Mouse (Mus musculus): ENCODE results near the gene Plppr3. TPM values are rescaled to one million over a fixed set of nuclear protein-coding genes. Genes with fewer than 3 reads are reported as not detected.

The Plppr3 gene
- 10 to 100 TPM; 68.3 to 71.2 TPM for total RNA-seq (2021)
- long read RNA-seq, experiment 1, transcript Plppr3-201 (7 exons, 2,766 nt): major isoform, 26 of 48 reads
- long read RNA-seq, experiment 1, partial matches to known transcripts: 10 of 48 reads
- long read RNA-seq, experiment 1, other reads (novel, unspliced or antisense): 11 of 48 reads
- long read RNA-seq, experiment 2, transcript Plppr3-201 (7 exons, 2,766 nt): major isoform, 30 of 59 reads
- long read RNA-seq, experiment 2, partial matches to known transcripts: 14 of 59 reads
- long read RNA-seq, experiment 2, other reads (novel, unspliced or antisense): 11 of 59 reads

DNA sequence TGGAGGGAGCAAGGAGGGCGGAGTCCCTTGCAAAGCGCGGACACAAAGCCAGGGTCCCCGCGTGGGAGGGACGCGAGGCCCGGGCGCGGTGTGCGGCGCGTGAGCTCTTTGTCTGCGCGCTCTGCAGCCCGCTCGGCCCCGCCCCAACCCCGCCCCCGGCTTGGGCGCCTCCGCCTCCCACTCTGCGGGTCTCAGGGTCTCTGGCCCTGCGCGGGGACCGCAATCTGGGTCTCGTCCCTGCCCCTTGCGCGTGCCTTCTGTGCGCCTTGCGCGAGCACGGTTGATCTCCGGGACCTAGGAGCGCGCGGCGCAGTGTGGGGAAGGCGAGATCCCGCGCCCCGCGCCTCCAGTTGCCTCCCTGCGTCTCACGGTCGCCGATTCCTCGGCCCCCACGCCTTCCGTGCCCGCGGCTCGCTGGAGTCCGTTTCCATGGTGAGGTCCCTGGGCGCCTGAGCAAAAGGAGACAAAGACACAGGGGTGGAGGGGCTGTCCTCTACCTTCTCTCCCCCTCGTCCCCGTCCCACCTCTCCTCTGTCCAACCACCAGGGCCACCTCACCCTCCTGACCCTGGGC, at the start of gene Plppr3, which contains the start of gene Prtn3:
Plppr3 (minus strand) TSS at position 345 of the 573 bp plus-strand sequence.
Prtn3 (plus strand) TSS at position 187 of the 573 bp plus-strand sequence.
- peak; percentile 49 to 56 for DNase-seq (ENCODE audit: low spot score in 2 of 2)
- intact Hi-C loops (cut with DNase I): no loop called here

DNA sequence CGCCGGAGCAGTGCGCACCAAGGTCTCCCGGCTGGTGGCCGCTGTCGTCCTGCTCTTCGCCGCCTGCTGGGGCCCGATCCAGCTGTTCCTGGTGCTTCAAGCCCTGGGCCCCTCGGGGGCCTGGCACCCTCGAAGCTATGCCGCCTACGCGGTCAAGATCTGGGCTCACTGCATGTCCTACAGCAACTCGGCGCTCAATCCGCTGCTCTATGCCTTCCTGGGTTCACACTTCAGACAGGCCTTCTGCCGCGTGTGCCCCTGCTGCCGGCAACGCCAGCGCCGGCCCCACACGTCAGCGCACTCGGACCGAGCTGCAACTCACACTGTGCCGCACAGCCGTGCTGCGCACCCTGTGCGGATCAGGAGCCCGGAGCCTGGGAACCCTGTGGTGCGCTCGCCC, 47.1 kb upstream of the Plppr3 start:
- intact Hi-C loops (cut with DNase I): no loop called here
- no peak for DNase-seq (ENCODE audit: low spot score in 2 of 2)

DNA sequence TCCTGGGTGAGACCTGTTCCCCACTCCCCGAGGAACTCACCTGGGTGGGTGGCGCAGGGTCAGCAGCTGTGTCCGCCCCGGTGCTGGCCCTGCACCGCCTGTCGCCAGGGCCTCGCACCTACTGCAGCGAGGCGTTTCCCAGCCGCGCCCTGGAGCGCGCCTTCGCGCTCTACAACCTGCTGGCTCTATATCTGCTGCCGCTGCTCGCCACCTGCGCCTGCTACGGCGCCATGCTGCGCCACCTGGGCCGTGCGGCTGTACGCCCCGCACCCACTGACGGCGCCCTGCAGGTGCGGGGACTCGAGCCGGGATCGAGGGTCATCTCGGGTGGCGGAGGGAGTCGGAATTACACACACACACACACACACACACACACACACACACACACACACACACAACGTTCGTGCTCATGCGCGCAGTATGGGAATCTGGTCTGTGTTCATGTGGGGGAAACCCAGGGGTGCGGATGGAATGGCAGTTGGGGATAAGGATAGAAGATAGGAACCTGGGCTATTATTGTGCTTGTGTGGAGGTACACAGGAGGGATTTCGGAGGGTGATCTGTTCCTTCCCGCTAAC, 46.6 kb upstream of the Plppr3 start, which contains the start of gene R3hdm4:
R3hdm4 (minus strand) TSS at position 251 of the 578 bp plus-strand sequence.
- no peak for DNase-seq (ENCODE audit: low spot score in 2 of 2)
- intact Hi-C loops (cut with DNase I): no loop called here

DNA sequence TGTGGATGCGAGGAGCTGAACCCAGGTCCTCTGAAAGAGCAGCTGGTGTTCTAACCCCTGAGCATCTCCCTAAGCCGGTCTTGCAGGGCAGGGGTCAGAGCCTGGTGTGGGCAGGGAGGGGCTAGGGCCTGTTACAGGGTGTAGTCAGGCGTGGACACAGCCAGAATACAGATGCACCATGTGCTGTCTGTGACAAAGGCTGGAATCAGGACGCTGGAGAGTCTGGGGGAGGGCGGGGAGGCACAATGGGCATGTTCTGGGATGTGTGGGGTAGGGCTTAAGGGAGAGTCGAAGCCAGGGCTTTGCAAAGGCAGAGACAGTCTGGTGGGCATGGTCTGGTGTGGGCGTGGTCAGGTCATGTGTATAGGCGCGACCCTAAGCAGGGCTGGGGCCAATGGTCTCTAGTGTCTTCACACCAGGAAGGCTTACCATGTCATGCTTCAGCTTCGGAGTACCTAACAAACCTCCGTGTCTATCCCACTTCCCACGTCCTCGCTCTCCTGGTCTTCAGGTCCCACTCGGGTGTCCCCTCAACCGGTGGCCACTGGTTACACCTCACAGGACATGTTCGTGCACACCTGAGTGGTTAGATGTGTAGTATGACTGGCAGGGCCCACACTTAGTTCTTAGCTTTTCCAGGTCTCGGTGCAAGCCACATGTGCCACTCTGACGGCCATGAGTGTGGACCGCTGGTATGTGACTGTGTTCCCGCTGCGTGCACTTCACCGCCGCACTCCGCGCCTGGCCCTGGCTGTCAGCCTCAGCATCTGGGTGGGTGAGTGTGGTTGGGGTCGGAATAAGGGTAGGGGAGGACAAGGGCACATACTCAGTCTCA, 45.8 kb upstream of the Plppr3 start:
- DNase-seq (ENCODE audit: low spot score in 2 of 2): no peak
- intact Hi-C loops (cut with DNase I): no loop called here

DNA sequence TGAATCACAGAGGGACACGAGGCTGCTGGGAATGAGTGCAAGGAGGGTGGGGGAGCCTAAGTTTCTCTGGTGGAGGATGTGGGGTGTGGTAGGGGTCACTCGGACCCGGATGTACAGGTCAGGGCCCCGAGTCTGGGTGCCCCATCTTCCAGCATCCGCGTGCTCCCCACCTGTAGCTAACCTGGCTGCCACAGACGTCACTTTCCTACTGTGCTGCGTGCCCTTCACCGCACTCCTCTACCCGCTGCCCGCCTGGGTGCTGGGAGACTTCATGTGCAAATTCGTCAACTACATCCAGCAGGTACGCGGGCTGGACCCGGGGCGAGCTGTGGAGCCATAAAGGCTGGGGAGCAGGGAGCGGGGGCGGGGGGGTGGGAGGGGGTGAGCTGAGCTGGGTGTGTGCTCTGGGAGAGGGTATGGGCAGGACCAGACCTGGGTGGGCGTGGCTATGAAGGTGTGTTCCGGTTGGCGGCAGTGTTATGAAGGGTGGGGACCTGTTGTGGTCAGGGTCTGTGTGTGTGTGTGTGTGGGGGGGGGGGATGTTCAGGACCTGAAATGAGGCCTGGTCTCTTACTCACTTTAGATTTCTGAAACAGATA, 44.9 kb upstream of the Plppr3 start:
- intact Hi-C loops (cut with DNase I): no loop called here
- DNase-seq (ENCODE audit: low spot score in 2 of 2): no peak

DNA sequence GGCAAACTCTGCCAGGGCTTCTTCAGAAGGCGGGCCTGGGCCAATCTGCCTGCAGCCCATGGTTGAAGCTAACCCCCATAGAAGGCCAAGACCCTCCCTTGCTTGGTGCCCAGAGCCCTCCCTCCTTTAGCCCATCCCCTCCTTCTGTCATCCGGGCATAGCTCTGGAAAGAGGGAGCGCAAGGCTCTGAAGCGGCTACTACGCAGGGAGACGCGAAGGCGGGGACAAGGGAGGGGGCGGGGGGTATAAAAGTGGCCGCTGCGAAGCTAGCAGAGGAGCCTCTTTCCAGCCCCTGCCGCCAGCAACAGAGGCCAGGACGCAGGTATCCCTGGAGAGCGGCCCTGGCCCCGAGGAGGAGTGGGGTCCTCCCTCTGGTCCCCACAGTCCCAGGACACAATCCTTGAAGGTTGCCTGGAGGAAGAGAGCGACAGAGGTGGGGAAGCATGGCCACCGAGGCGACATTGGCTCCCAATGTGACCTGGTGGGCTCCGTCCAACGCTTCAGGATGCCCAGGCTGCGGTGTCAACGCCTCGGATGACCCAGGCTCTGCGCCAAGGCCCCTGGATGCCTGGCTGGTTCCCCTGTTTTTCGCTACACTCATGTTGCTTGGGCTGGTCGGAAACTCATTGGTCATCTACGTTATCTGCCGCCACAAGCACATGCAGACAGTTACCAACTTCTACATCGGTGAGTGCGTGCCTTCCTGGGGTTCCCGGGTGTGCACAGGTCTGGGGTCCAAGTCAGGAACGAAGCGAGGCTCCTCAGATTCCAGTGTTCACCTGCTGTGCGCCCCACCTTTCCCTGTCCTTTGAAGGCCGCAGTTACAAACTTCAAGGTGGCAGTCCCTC, 44.0 kb upstream of the Plppr3 start:
- intact Hi-C loops (cut with DNase I): no loop called here
- no peak for DNase-seq (ENCODE audit: low spot score in 2 of 2)

DNA sequence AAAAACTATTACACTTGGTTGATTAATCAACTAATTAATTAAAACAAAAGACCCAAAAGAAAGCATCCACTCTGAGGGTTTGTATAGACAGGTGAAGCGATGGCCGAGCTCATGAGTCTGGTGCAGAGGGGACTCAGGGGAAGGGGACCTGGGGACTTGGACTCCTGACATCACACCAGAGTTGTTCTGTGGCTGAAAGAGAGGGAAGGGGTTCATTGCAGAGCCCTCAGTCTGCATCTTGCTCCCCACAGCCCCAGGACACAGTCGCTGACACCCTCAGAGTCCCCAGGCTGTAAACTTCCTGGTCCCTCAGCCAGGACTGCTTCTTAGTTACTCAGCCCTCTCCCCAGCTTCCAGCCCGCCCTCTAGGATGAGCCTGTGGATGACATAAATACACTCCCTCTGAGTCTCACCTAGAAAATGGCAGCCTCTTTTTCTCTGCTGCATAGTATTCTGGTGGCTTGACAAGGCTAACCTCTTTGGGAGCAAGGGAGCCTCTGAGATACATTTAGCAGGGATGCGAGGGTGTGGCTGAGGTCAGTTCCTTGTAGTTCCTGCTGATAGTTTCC, 43.2 kb upstream of the Plppr3 start:
- no peak for DNase-seq (ENCODE audit: low spot score in 2 of 2)
- intact Hi-C loops (cut with DNase I): no loop called here

DNA sequence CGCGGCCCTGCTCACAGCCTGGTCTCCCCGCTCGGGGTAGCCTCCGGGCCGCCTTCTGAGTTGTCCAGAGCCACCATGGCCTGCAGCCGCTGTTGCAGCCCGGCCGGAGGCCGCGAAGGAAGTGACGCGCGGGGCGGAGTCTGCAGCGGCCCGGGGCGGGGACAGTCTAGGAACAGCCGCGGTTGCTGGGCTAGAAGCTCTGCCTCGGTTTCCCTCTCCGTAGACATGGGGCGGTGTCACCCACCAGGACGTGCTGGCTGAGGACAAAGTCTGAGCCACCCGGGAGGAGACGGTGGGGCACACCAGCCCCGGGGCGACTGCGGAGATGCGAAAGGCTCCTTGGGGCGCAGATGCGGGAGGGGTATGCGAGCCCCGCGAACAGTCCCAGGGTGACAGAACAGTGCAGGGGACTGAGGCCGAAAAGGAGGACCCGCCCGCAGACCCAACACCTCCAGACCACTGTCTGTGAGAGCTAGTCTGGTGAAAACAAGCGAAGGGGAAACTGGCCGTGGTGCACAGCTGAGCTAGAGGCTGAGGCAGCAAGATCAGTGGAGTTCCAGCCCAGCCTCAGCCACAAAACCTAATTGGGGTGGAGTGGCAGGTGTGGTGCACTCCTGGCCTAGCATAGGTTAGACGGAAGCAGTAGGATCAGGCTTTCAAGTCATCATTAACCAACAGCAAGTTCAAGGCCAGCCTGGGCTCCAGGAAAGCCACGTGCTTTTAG, 42.5 kb upstream of the Plppr3 start, which contains the start of gene Kiss1r:
Kiss1r (plus strand) TSS at position 164 of the 724 bp plus-strand sequence.
- DNase-seq (ENCODE audit: low spot score in 2 of 2): peak; percentile 64 to 84
- intact Hi-C loops (cut with DNase I): no loop called here

DNA sequence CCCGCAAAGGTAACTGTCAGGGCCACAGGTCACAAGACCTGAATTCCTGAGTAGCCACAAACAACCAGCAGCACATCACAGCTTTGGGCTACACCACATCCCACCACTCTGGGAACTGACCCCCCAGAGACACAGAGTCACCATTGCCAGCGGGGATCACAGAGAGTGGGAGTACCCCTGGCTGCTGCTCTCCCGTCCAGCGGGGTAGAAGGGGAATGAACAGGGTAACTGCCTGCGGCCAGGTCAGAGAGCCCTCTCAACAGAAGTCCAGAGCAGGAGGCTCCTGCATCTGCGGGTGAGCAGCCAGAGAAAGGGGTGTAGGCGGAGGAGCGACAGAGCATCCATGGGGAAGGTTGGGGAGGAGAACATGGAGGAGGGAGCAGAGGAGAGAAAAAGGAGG, 41.6 kb upstream of the Plppr3 start:
- peak in 1 of 2 experiments; percentile 36 for DNase-seq (ENCODE audit: low spot score in 2 of 2)
- intact Hi-C loops (cut with DNase I): no loop called here

DNA sequence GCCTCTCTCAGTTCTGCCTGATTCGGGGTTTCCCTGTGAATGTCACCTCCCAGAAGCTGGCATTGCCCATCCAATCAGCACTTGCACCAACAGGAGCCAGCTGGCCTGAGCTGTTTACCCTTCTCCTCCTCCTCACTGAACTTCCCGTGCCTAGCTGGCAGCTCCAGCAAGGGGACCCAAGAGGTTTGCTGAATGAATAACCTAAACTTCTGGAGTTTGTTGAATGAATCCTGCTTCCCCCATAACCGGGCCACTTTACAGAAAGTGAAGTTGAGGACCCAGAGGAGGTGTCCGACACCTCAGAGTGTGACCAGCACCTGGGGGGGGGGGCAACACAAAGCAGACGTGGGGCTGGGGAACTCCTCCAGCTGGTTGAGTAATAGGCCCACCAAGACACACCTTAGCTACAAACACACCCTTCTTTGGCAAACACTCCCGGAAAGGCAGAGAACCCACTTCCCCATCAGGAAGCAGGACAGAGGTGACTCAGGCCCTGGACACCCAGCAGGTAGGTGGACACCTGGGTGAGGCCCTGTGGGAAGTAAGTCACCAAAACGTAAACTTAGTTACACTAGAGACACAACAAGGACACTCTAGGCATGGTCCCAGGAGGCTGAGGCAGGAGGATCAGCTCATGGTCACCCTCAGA, 40.6 kb upstream of the Plppr3 start:
- intact Hi-C loops (cut with DNase I): no loop called here
- no peak for DNase-seq (ENCODE audit: low spot score in 2 of 2)

DNA sequence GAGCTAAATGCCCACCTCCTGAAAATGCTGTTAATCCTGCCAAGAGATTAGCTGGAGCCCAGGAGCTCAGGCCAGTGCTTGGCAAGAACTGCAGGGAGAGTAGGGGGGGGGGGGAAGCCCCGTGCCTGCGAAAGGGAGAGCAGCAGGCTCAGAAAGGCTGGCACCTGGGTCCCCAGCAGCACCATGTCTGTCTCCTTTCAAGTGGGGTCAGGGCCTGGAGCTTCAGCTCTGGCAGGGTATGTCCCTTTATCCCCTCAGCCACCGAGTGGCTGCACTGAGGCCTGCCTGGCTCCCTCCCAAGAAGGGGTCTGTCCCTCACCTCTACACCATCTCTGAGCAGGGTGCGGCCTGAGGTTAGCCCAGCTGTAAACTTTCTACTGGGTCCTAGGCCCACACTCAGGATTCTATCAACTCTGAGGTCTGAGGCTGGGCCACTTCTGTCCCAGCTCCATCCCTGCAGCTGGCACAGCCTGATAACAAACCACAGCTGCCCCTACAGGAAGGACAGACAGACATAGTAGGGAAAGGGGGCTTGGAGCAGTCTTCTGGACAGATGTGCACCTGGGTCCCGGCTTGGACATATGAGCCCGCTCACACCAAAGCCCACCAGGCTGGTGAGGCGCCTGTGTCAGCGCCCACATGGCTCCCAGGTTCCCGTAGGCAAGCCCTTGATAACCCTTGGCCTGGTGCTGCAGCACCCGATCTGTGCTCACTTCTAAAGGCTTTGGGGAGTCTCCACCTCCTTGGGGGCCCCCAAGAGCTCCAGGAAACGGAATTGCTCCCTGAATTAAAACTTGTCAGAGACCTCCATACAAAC, 39.9 kb upstream of the Plppr3 start:
- intact Hi-C loops (cut with DNase I): no loop called here

DNA sequence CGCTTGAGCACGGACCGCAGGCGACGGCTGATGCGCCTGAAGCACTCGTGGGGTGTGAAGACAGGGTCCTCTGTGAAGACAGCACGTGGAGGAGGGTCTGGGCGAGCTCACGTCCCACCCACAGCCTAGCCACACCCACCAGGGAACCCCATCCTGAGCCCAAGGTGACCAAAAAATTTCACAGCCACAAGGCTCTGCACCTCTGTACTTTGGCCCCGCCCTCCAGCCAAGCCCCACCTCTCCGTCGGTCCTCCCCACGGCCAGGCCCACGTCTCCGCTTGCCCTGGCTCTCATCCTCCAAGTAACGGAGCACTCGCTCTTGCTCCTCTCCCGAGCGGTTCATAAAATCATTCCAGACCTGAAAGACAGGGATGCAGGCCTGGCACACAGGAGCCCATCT, 38.0 kb upstream of the Plppr3 start:
- intact Hi-C loops (cut with DNase I): no loop called here
- DNase-seq (ENCODE audit: low spot score in 2 of 2): no peak

More for the DNA sequence above, 39.9 kb upstream of the Plppr3 start:
- DNase-seq (ENCODE audit: low spot score in 2 of 2): no peak

DNA sequence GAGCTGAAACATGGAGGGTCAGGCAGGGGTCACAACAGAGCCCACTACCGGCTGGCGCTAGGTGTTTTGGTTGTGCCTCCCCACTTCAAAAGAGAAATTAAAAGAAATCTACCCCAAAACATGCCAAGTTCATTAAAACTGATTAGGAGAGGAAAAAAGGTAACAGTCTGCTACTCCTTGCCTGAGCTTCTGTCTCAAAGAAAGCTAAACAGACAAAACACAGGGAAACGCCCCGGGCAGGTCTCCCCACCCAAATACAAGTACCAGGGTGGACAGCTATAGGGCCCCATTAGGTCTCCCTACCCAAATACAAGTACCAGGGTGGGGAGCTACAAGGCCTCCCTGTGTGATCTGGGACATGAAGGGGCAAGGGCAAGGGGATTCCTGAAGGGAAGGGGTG, 36.1 kb upstream of the Plppr3 start, which contains the start of gene Gm26602:
Gm26602 (plus strand) TSS at position 301 of the 400 bp plus-strand sequence.
- DNase-seq (ENCODE audit: low spot score in 2 of 2): no peak
- intact Hi-C loops (cut with DNase I): no loop called here

DNA sequence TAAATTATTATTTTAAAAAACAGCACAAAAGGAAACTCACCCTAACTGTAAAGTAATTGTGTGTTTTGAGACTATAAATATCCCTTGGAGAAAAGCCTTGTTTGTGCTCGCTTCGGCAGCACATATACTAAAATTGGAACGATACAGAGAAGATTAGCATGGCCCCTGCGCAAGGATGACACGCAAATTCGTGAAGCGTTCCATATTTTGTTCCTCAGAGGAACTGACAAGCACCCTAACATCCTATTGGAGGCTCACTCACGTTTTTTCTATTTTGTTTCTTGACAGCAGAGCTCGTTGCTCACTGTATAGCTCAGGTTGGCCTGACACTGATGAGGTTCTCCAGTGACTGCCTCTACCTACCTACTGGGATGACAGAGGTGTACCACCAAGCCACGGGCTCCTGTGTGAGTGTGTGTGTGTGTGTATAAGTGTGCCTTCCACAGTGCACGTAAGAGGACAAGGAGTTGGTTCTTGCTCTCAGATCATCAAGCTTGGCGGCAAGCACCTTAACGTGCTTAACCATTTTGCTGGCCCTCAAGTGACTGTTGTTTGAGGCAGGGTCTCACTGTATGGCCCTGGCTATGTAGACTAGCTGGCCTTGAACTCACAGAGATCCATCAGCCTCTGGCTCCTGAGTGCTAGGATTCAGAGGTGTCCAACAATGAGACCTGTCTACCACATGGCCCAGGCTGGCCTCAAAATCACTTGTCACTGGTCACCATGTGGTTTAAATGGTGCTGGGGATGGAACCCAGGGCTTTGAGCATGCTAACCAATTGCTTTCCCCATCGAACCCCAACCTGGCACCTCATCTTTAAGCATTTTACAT, 34.9 kb upstream of the Plppr3 start:
- intact Hi-C loops (cut with DNase I): no loop called here
- peak; percentile 65 to 84 for DNase-seq (ENCODE audit: low spot score in 2 of 2)
